Mouse (Mus musculus) kidney, postnatal 0 days (tissue): Measurements from ENCODE around the gene Slc35e4. TPM values are rescaled to one million over a fixed set of nuclear protein-coding genes. Genes with fewer than 3 reads are reported as not detected.

Source experiments
- ATAC-seq: fragments of 200-750 bp; cut with Nextera tagmentation; replicated peaks from 2 replicates; pipeline ENCODE4 v1.8.0; 2017; ENCODE audit warnings: low read depth, moderate number of reproducible peaks, moderate TSS enrichment, moderate library complexity; ENCODE audit not compliant: low FRiP score
- DNase-seq: peaks from one replicate; pipeline ENCODE4 v3.0.0-alpha.2; 2016; ENCODE audit warnings: low spot score
- H3K27ac ChIP-seq: fragments of 300-500 bp; sonication (generic); 2 replicates; pipeline ENCODE4 v1.5.1; 2014; ENCODE audit warnings: mild to moderate bottlenecking
- H3K27me3 ChIP-seq: fragments of 300-500 bp; sonication (generic); 2 replicates; pipeline ENCODE4 v1.6.1; 2014; ENCODE audit warnings: low read length, mixed read lengths; ENCODE audit not compliant: insufficient read depth
- H3K36me3 ChIP-seq: fragments of 300-500 bp; sonication (generic); 2 replicates; pipeline ENCODE4 v1.6.1; 2014; ENCODE audit warnings: low read length, mixed read lengths; ENCODE audit not compliant: insufficient read depth
- H3K4me1 ChIP-seq: fragments of 300-500 bp; sonication (generic); replicated peaks from 2 replicates; pipeline ENCODE4 v1.6.1; 2014; ENCODE audit warnings: antibody characterized with exemption, low read length, mixed read lengths; ENCODE audit not compliant: insufficient read depth
- H3K4me2 ChIP-seq: fragments of 300-500 bp; sonication (generic); 2 replicates; pipeline ENCODE4 v1.6.1; 2014; ENCODE audit warnings: mild to moderate bottlenecking, low read length, moderate library complexity, mixed read lengths
- H3K4me3 ChIP-seq: fragments of 300-500 bp; sonication (generic); replicated peaks from 2 replicates; pipeline ENCODE4 v1.5.1; 2014; ENCODE audit warnings: low read depth, low read length
- H3K9ac ChIP-seq: fragments of 300-500 bp; sonication (generic); 2 replicates; pipeline ENCODE4 v1.6.1; 2014; ENCODE audit warnings: low read depth, low read length
- H3K9me3 ChIP-seq: fragments of 300-500 bp; sonication (generic); replicated peaks from 2 replicates; pipeline ENCODE4 v1.6.1; 2016; ENCODE audit warnings: low read length, inconsistent platforms, mixed read lengths
- CTCF ChIP-seq: IDR thresholded peaks from 2 replicates; pipeline ENCODE4 v1.5.1; 2016; ENCODE audit warnings: antibody characterized with exemption, low read depth, mild to moderate bottlenecking, moderate library complexity
- WGBS: fragments of 180-500 bp; shearing (Covaris S2); extraction: QIAGEN DNeasy Blood & Tissue Kit; methylation state at CpG from one replicate; pipeline ENCODE4 v1.1.7; 2014; 5-methylcytosine and 5-hydroxymethylcytosine counted together
- polyA plus RNA-seq: library from polyadenylated mRNA; unstranded; fragments of >200 nt; fragmentation: Nextera tagmentation; extraction: Ambion mirVana; gene quantifications from 2 replicates; pipeline ENCODE4 v1.2.1, GENCODE M21; 2015

The Slc35e4 gene
- polyA plus RNA-seq, 1 experiment from 2014 or later = 6.6 TPM

DNA sequence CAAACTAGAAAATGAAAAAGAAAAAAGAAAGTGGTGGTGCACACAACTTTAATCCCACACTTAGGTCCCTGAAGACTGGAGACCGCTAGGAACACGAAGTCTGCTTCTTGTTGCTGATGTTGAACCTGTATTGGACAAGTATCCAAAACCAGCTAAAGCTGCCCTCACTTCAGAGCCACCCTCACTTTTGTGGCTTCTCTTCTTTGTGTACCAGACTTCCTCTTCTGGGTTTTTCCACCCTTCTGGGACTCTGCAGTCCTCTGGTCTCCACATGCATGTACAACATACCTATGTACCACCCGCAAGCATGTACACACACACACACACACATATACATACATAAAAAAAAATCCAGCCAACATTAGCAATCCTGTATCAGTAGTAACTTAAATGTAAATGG is 30.8 kb downstream of the Slc35e4 start:
- Histone ChIP-seq H3K9me3 (no peaks in the 10 kb centered on the region), H3K27ac (no peak overlapping the region), H3K4me2 (no peak overlapping the region), H3K36me3 (no peaks in the 10 kb centered on the region), H3K9ac (no peak overlapping the region), H3K27me3 (no peaks in the 10 kb centered on the region), H3K4me1 (no peaks in the 10 kb centered on the region), H3K4me3 (no peak overlapping the region)
- 88% methylated on average over 3 of the region's 3 CpGs for WGBS
- DNase-seq (no peak), ATAC-seq (no peak)
- TF ChIP-seq CTCF = no peak

DNA sequence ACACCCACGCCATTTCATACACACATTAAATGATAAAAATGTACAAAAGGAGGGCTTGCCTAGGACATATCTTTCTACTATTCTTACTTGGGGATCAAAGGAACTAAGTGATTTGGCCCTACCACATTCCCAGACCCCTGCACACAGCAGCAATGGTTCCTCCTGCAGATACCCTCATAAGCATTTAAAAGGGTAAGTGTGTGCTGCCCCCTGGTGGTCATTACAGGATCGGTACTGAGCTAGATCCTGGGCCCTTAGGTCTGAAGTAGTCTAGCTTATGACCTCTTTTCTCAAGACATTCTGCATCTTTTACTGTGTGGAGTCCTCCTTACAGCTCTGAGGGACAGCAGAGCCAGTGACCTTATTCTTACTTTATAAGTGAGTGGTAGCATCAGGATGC is 34.6 kb downstream of the Slc35e4 start:
- DNase-seq = peak; percentile 86
- 0 out of 2 replicates have a peak, but pooled peaks have one; percentile 43 for ATAC-seq
- H3K4me2 ChIP-seq = no peak overlapping the region
- H3K36me3 ChIP-seq = no peaks in the 10 kb centered on the region
- H3K9me3 ChIP-seq = no peaks in the 10 kb centered on the region
- TF ChIP-seq CTCF = peak; percentile 89
- H3K4me1 ChIP-seq = no peaks in the 10 kb centered on the region
- 43% methylated on average over 2 of the region's 2 CpGs for WGBS
- no peaks in the 10 kb centered on the region for H3K27me3 ChIP-seq
- no peak overlapping the region for H3K9ac ChIP-seq
- no peak overlapping the region for H3K4me3 ChIP-seq
- H3K27ac ChIP-seq = no peak overlapping the region

DNA sequence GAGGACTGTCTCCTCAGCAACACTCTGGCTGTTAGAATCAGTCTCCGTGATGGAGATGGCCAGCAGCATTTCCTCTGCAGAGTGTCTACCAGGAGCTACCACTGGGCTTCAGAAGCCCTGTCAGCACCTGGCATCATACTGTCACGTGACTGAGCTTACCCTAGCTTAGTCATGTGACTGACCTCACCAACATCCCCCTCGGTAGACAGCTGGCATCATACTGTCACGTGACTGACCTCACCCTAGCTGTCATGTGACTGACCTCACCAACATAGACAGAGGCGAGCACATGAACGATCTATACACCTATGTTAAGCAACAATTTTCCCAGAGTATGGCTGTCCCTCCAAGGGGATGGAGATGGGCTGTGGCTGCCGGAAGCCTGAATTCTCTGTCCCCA is 35.8 kb downstream of the Slc35e4 start:
- Histone ChIP-seq H3K9me3 (no peaks in the 10 kb centered on the region), H3K4me3 (no peak overlapping the region), H3K27ac (no peak overlapping the region), H3K4me2 (no peak overlapping the region), H3K9ac (no peak overlapping the region), H3K27me3 (no peaks in the 10 kb centered on the region), H3K4me1 (no peaks in the 10 kb centered on the region), H3K36me3 (no peaks in the 10 kb centered on the region)
- no peak for DNase-seq
- WGBS = 67% methylated on average over 7 of the region's 7 CpGs
- TF ChIP-seq CTCF = no peak
- no peak for ATAC-seq

DNA sequence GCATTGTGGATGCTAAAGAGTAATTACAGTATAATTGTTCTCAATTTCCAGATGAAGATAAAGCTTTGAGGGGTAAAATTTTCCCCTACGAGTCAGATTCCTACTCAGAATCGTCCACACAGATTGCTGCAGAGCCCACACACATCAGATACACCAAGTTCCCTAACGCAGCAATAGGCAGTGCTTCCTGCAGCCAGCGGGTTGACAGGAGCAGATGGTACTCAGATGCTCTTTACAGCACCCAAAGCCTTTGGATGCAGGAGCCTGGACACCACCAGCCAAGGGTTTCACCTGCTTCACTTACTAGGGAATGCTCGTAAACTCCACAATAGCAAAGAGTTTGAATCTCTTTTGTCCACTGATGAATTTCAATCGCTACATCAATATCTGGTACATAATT is 38.0 kb downstream of the Slc35e4 start:
- H3K4me1 ChIP-seq = no peaks in the 10 kb centered on the region
- H3K9me3 ChIP-seq = no peaks in the 10 kb centered on the region
- H3K9ac ChIP-seq = no peak overlapping the region
- TF ChIP-seq CTCF = no peak
- no peak overlapping the region for H3K27ac ChIP-seq
- no peak overlapping the region for H3K4me3 ChIP-seq
- no peak overlapping the region for H3K4me2 ChIP-seq
- no peak for ATAC-seq
- H3K36me3 ChIP-seq = no peaks in the 10 kb centered on the region
- DNase-seq = no peak
- 75% methylated on average over 6 of the region's 6 CpGs for WGBS
- no peaks in the 10 kb centered on the region for H3K27me3 ChIP-seq

DNA sequence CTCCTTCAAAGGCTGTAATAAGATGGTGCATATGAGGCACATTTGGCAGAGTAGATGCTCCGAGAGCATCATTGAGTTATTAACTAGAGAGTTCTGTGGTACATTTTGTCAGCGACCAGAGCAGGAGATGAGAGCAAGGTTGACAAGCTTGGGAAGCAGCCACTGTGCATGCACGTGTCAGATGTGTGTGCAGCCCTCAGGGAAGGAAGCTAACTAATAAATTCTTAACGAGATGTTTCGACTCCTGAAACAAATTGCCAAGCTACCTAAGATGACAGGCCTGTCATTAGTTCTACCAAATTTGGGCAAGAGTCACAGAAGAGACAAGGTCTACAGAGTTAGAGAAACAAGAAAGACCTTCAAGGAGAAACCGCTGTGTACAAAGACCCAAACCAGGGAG is 50.1 kb downstream of the Slc35e4 start:
- ATAC-seq (no peak; the same call in 1 of the 2 replicates), DNase-seq (no peak)
- no peak overlapping the region for H3K9ac ChIP-seq
- H3K4me3 ChIP-seq = peak overlapping the region; percentile 28
- H3K27ac ChIP-seq = no peak overlapping the region
- no peaks in the 10 kb centered on the region for H3K27me3 ChIP-seq
- no peaks in the 10 kb centered on the region for H3K4me1 ChIP-seq
- H3K9me3 ChIP-seq = no peaks in the 10 kb centered on the region
- TF ChIP-seq CTCF = no peak
- WGBS = 23% methylated on average over 6 of the region's 6 CpGs
- H3K4me2 ChIP-seq = peak overlapping the region; percentile 68
- H3K36me3 ChIP-seq = no peaks in the 10 kb centered on the region

DNA sequence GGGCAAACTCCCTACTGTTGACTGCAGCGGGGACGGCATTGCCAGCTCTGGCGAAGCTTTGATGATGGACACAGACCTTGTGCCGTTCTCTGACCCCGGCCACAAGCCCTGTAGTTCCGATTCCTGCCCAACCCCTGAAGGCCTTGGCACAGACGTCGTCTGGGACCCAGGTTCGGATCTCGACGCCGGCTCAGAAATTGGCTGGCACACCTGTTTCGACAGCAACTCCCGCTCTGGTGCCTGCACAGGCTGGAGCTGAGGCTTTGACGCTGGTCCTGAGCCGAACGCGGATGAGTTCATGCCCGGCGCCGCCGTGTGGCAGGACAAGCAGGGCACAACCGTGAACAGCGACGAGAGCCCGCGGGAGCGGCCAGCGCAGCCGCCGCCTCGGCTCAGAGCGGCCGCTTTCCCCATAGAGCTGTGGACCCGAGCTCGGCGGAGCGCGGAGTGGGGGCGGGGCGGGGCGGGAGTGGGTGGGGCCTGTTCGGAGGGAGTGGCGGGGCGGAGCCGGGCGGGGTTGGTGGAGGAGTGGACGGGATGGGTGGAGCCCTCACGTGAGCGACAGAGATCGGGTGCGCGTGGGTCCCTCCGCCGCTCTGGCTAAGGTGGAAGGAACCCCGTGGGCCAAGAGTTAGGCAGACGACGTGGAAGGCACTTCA is 50.9 kb downstream of the Slc35e4 start, which contains the start of gene Osbp2:
Gene Osbp2, minus strand, starts transcription at position 450 of the 659 bp plus-strand sequence.
- H3K27me3 ChIP-seq = no peaks in the 10 kb centered on the region
- peak; percentile 54 for TF ChIP-seq CTCF
- 4% methylated on average over 58 of the region's 58 CpGs for WGBS

More for the DNA sequence above, 50.9 kb downstream of the Slc35e4 start, which contains the start of gene Osbp2:
- H3K9ac ChIP-seq = 0 out of 2 replicates have a peak within 1 kb of the TSS, but pooled peaks have one; percentile 23
- no peaks in the 10 kb centered on the region for H3K4me1 ChIP-seq
- DNase-seq (peak; percentile 75), ATAC-seq (peak; percentile 95)
- H3K4me3 ChIP-seq = peak within 1 kb of the TSS; percentile 28
- no peaks in the 10 kb centered on the region for H3K36me3 ChIP-seq
- H3K27ac ChIP-seq = no peak within 1 kb of the TSS
- H3K4me2 ChIP-seq = peak within 1 kb of the TSS; percentile 68
- no peaks in the 10 kb centered on the region for H3K9me3 ChIP-seq
